Mouse (Mus musculus) forebrain, postnatal 0 days (tissue): ENCODE measurements at regions not wholly inside any gene's neighbourhood (a gene's known extent, or its start where the extent isn't known, plus 50 kb on each side); places are given as distances from the start of the nearest gene placed in this dataset.
"Not testable (repeated sequence)": the region's sequence is repeated elsewhere in the genome, so short reads cannot be mapped to it uniquely, and the experiment has no call there.

ENCODE experiments used
- ATAC-seq: fragments of 200-750 bp; cut with Nextera tagmentation; 2 replicates; pipeline ENCODE4 v1.8.0; 2017; ENCODE audit warnings: mild to moderate bottlenecking, moderate library complexity
- DNase-seq: peaks from one replicate; pipeline ENCODE4 v3.0.0-alpha.2; 2015
- H3K27ac ChIP-seq: fragments of 300-500 bp; sonication (generic); 2 replicates; pipeline ENCODE4 v1.5.1; 2014; ENCODE audit warnings: low read depth, mild to moderate bottlenecking, antibody characterized with exemption, low read length, moderate library complexity, mixed read lengths
- H3K27me3 ChIP-seq: fragments of 300-500 bp; sonication (generic); 2 replicates; pipeline ENCODE4 v1.6.1; 2014; ENCODE audit warnings: mild to moderate bottlenecking, low read length, mixed read lengths; ENCODE audit not compliant: insufficient read depth
- H3K36me3 ChIP-seq: fragments of 300-500 bp; sonication (generic); 2 replicates; pipeline ENCODE4 v1.6.1; 2014; ENCODE audit warnings: mild to moderate bottlenecking, moderate library complexity; ENCODE audit not compliant: insufficient read depth
- H3K4me1 ChIP-seq: fragments of 300-500 bp; sonication (generic); 2 replicates; pipeline ENCODE4 v1.6.1; 2014; ENCODE audit warnings: antibody characterized with exemption; ENCODE audit not compliant: insufficient read depth
- H3K4me2 ChIP-seq: fragments of 300-500 bp; sonication (generic); 2 replicates; pipeline ENCODE4 v1.6.1; 2014; ENCODE audit warnings: low read depth, mild to moderate bottlenecking, moderate library complexity
- H3K4me3 ChIP-seq: fragments of 300-500 bp; sonication (generic); 2 replicates; pipeline ENCODE4 v1.5.1; 2014; ENCODE audit warnings: low read depth, low read length, mixed read lengths
- H3K9ac ChIP-seq: fragments of 300-500 bp; sonication (generic); 2 replicates; pipeline ENCODE4 v1.6.1; 2014; ENCODE audit warnings: mild to moderate bottlenecking
- H3K9me3 ChIP-seq: fragments of 300-500 bp; sonication (generic); 2 replicates; pipeline ENCODE4 v1.6.1; 2016; ENCODE audit warnings: low read length
- CTCF ChIP-seq: sonication (generic); IDR thresholded peaks from 2 replicates; pipeline ENCODE4 v1.5.1; 2016; ENCODE audit warnings: antibody characterized with exemption, control low read depth, low read depth
- WGBS: fragments of 180-500 bp; shearing (Covaris S2); extraction: QIAGEN DNeasy Blood & Tissue Kit; methylation state at CpG from one replicate; pipeline ENCODE4 v1.1.7; 2014; 5-methylcytosine and 5-hydroxymethylcytosine counted together

DNA sequence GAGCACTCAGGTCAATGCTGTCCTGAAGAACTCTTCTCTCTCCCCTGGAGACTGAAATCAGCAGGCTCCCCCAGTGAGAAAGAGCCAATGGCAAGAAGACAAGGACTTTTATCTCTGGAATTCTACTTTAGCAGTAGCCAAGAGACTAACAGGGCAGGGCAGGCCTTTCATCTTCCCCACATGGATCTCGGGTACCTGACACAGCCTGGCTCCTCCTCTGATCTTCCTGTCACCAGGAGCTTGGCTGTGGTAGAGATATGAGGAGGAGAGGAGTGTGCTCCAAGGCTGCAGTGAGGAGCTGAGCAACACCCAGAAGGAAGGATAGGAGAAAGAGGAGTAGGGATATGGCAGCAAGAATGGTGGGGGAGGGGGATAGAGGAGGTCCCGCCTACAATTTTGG is 488.5 kb downstream of the Tns1 start:
- whole genome bisulfite sequencing, result 82% methylated on average over 2 of the region's 2 CpGs
- Histone ChIP-seq H3K4me2 (no peak overlapping the region), H3K36me3 (no peaks in the 10 kb centered on the region), H3K9me3 (no peaks in the 10 kb centered on the region), H3K27ac (no peak overlapping the region), H3K4me3 (no peak overlapping the region), H3K9ac (no peak overlapping the region), H3K4me1 (no peaks in the 10 kb centered on the region), H3K27me3 (no peaks in the 10 kb centered on the region)
- no peak for DNase-seq
- TF ChIP-seq CTCF, result no peak
- ATAC-seq, result no peak

GRCm38 (mm10) chr1:73634871-73635270 is 489.4 kb downstream of the Tns1 start:
- WGBS, result 87% methylated on average over 4 of the region's 4 CpGs
- Histone ChIP-seq H3K27ac (no peak overlapping the region), H3K9ac (no peak overlapping the region), H3K36me3 (no peaks in the 10 kb centered on the region), H3K4me1 (no peaks in the 10 kb centered on the region), H3K9me3 (no peaks in the 10 kb centered on the region), H3K27me3 (no peaks in the 10 kb centered on the region), H3K4me3 (no peak overlapping the region), H3K4me2 (no peak overlapping the region)
- no peak for DNase-seq
- no peak for ATAC-seq
- TF ChIP-seq CTCF, result no peak

DNA sequence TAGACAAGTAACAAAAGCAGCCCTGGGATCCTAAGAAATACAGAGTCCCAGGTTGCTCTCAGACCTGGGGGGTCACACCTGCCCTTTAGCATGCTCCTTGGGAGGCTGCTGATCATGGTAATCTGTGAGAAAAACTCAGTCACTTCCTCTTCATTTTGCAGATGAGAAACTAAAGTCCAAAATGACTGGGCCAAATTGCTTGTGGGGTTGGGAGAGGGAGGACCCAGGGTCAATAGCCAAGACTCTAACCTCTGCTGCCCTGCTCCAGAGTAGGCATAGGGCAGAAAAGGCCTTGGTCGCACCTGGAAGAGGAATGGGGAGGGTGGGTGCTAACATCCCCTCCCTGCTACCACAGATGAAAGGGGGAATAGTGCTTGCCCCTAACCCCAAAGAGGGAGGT is 491.2 kb downstream of the Tns1 start:
- H3K36me3 ChIP-seq, result no peaks in the 10 kb centered on the region
- H3K27me3 ChIP-seq, result no peaks in the 10 kb centered on the region
- H3K4me1 ChIP-seq, result no peaks in the 10 kb centered on the region
- H3K4me2 ChIP-seq, result no peak overlapping the region
- DNase-seq, result no peak
- H3K4me3 ChIP-seq, result no peak overlapping the region
- no peaks in the 10 kb centered on the region for H3K9me3 ChIP-seq
- H3K27ac ChIP-seq, result no peak overlapping the region
- no peak overlapping the region for H3K9ac ChIP-seq
- no peak for ATAC-seq
- TF ChIP-seq CTCF, result no peak
- WGBS, result 93% methylated on average over 1 of the region's 1 CpGs

- TF ChIP-seq CTCF, result no peak
- ATAC-seq (no peak), DNase-seq (no peak)
- H3K27ac ChIP-seq, result 0 out of 2 replicates have a peak overlapping the region, but pooled peaks have one; percentile 2
- H3K4me2 ChIP-seq, result no peak overlapping the region
- no peak overlapping the region for H3K4me3 ChIP-seq
- no peaks in the 10 kb centered on the region for H3K27me3 ChIP-seq
- no peak overlapping the region for H3K9ac ChIP-seq
- 43% methylated on average over 1 of the region's 1 CpGs for WGBS
- no peaks in the 10 kb centered on the region for H3K9me3 ChIP-seq
- no peaks in the 10 kb centered on the region for H3K4me1 ChIP-seq
- no peaks in the 10 kb centered on the region for H3K36me3 ChIP-seq
Measured at GRCm38 (mm10) chr1:73630363-73630762, 493.9 kb downstream of the Tns1 start.

DNA sequence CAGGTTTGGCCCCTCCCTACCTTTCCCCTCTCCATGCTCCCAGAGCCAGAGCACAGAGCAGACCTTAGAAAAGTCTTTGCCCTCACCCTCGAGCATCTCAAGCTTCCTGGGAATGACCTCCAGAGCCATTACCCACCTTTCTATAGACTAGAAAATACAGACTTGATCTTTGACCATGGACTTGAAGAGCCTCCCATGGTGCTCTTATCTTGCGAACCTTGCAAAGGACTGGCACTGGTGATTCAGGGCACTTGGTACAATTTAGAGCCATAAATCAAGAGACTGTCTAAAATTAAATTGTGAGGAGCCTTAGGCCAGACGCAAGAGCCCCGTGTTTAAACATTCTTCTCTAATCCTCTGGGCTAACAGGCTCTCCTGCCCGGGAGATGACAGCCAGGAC is 498.9 kb downstream of the Tns1 start:
- H3K9ac ChIP-seq, result no peak overlapping the region
- no peaks in the 10 kb centered on the region for H3K4me1 ChIP-seq
- ATAC-seq, result no peak
- H3K4me3 ChIP-seq, result no peak overlapping the region
- H3K4me2 ChIP-seq, result no peak overlapping the region
- no peak overlapping the region for H3K27ac ChIP-seq
- 88% methylated on average over 5 of the region's 5 CpGs for WGBS
- no peaks in the 10 kb centered on the region for H3K9me3 ChIP-seq
- no peak for DNase-seq
- no peaks in the 10 kb centered on the region for H3K36me3 ChIP-seq
- TF ChIP-seq CTCF, result no peak
- H3K27me3 ChIP-seq, result no peaks in the 10 kb centered on the region

DNA sequence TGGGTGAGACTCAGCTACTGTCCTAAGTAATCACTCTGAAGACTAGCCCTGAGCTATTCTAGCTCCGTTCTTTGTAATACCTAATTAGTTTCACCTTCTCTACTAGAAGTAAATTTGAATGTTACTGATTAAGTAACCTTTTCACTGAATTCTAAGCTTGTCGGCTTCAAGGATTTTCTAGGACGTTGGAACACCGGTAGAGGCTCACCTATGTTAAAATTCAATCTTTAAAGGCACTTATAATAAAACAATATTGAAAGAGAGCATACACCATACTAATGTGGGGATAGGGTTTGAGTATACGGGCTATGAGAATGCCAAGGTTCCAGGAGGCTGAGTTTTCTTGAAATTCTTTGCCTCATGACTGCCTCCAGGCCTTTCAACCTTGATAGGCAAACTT is 503.1 kb downstream of the Tns1 start:
- H3K9me3 ChIP-seq, ATAC-seq: not testable (repeated sequence)
- WGBS, result 70% methylated on average over 5 of the region's 5 CpGs

GRCm38 (mm10) chr1:73618551-73619170 is 505.6 kb downstream of the Tns1 start:
- Histone ChIP-seq H3K9ac (no peak overlapping the region), H3K9me3 (no peaks in the 10 kb centered on the region), H3K4me2 (no peak overlapping the region), H3K27ac (no peak overlapping the region), H3K36me3 (no peaks in the 10 kb centered on the region), H3K4me1 (no peaks in the 10 kb centered on the region), H3K4me3 (no peak overlapping the region), H3K27me3 (no peaks in the 10 kb centered on the region)
- 44% methylated on average over 4 of the region's 4 CpGs for WGBS
- peak; percentile 70 for TF ChIP-seq CTCF
- DNase-seq, result peak; percentile 62
- peak; percentile 59; the same call in 1 of the 2 replicates for ATAC-seq

More for the DNA sequence above, 503.1 kb downstream of the Tns1 start:
- not testable (repeated sequence) for H3K9ac ChIP-seq, H3K27me3 ChIP-seq, H3K4me1 ChIP-seq, H3K4me3 ChIP-seq, H3K27ac ChIP-seq, H3K4me2 ChIP-seq, H3K36me3 ChIP-seq, DNase-seq
